Mouse (Mus musculus) thymus, adult 2 months (tissue): ENCODE results near the gene Actrt3. TPM values are rescaled to one million over a fixed set of nuclear protein-coding genes. Genes with fewer than 3 reads are reported as not detected.
"Not testable (repeated sequence)": the region's sequence is repeated elsewhere in the genome, so short reads cannot be mapped to it uniquely, and the experiment has no call there.

ENCODE experiments used
- DNase-seq: peaks from one replicate; pipeline ENCODE4 v3.0.0; 2021
- H3K27ac ChIP-seq: fragments of 200-500 bp; 2 replicates; pipeline ENCODE4 v1.5.1; 2012; ENCODE audit warnings: low read length, control low read depth; ENCODE audit not compliant: control insufficient read depth, insufficient read depth
- H3K27me3 ChIP-seq: fragments of 200-500 bp; 2 replicates; pipeline ENCODE4 v1.6.1; 2012; ENCODE audit warnings: mild to moderate bottlenecking, low read length, moderate library complexity, mixed read lengths; ENCODE audit not compliant: control insufficient read depth, insufficient read depth
- H3K36me3 ChIP-seq: fragments of 200-500 bp; 2 replicates; pipeline ENCODE4 v1.6.1; 2012; ENCODE audit warnings: mild to moderate bottlenecking, low read length, moderate library complexity; ENCODE audit not compliant: control insufficient read depth, insufficient read depth
- H3K4me1 ChIP-seq: fragments of 200-500 bp; replicated peaks from 2 replicates; pipeline ENCODE4 v1.6.1; 2012; ENCODE audit warnings: low read length; ENCODE audit not compliant: control insufficient read depth, insufficient read depth
- H3K4me3 ChIP-seq: fragments of 200-500 bp; 2 replicates; pipeline ENCODE4 v1.5.1; 2012; ENCODE audit warnings: mild to moderate bottlenecking, low read length, control low read depth, moderate library complexity; ENCODE audit not compliant: control insufficient read depth, insufficient read depth
- CTCF ChIP-seq: fragments of 200-500 bp; IDR thresholded peaks from 2 replicates; pipeline ENCODE4 v1.5.1; 2012; ENCODE audit warnings: mild to moderate bottlenecking, control low read depth, low read length, moderate library complexity, borderline replicate concordance; ENCODE audit not compliant: control insufficient read depth, poor library complexity, insufficient read depth; ENCODE audit errors: extremely low read depth
- POLR2A ChIP-seq: fragments of 200-500 bp; IDR thresholded peaks from 2 replicates; pipeline ENCODE4 v1.6.1; 2012; ENCODE audit warnings: mild to moderate bottlenecking, low read length, control low read depth, moderate library complexity; ENCODE audit not compliant: control insufficient read depth, poor library complexity, insufficient read depth; ENCODE audit errors: extremely low read depth
- WGBS: fragments of 180-500 bp; shearing (Covaris S2); methylation state at CpG from one replicate; pipeline ENCODE4 v1.1.7; 2018; 5-methylcytosine and 5-hydroxymethylcytosine counted together
- polyA plus RNA-seq: library from polyadenylated mRNA; depleted of rRNA; stranded (reverse); fragments of >200 nt; gene quantifications from 2 replicates; pipeline ENCODE4 v1.2.3, GENCODE M21; 2012; rRNA removed

Actrt3 gene
- polyA plus RNA-seq, 1 experiment, result not detected

- no peaks in the 10 kb centered on the region for H3K4me1 ChIP-seq
- no peaks in the 10 kb centered on the region for H3K27me3 ChIP-seq
- no peak overlapping the region for H3K27ac ChIP-seq
- WGBS, result 84% methylated on average over 6 of the region's 6 CpGs
- no peak for DNase-seq
- TF ChIP-seq CTCF, result no peak
- TF ChIP-seq POLR2A, result no peak
- H3K4me3 ChIP-seq, result no peak overlapping the region
- H3K36me3 ChIP-seq, result no peaks in the 10 kb centered on the region
Observed at GRCm38 (mm10) chr3:30588865-30589264, 10.9 kb downstream of the Actrt3 start.

GRCm38 (mm10) chr3:30573549-30573948, 26.2 kb downstream of the Actrt3 start:
- 73% methylated on average over 2 of the region's 2 CpGs for WGBS
- Histone ChIP-seq H3K4me3 (no peak overlapping the region), H3K36me3 (no peaks in the 10 kb centered on the region), H3K27ac (no peak overlapping the region), H3K27me3 (no peaks in the 10 kb centered on the region), H3K4me1 (no peaks in the 10 kb centered on the region)
- TF ChIP-seq CTCF (no peak), POLR2A (no peak)
- DNase-seq, result no peak

- H3K27me3 ChIP-seq, H3K4me3 ChIP-seq, H3K36me3 ChIP-seq, DNase-seq, H3K4me1 ChIP-seq, H3K27ac ChIP-seq: not testable (repeated sequence)
- 100% methylated on average over 1 of the region's 2 CpGs for WGBS
Observed at GRCm38 (mm10) chr3:30566333-30566732, 33.4 kb downstream of the Actrt3 start.

GRCm38 (mm10) chr3:30560677-30561314, 38.9 kb downstream of the Actrt3 start:
- Histone ChIP-seq H3K27me3 (no peaks in the 10 kb centered on the region), H3K27ac (no peak overlapping the region), H3K4me3 (no peak overlapping the region), H3K4me1 (no peaks in the 10 kb centered on the region), H3K36me3 (no peaks in the 10 kb centered on the region)
- 21% methylated on average over 6 of the region's 6 CpGs for WGBS
- no peak for DNase-seq
- no peak for TF ChIP-seq CTCF
- no peak for TF ChIP-seq POLR2A

- 88% methylated on average over 6 of the region's 6 CpGs for WGBS
- H3K4me3 ChIP-seq, result no peak overlapping the region
- no peak for DNase-seq
- no peaks in the 10 kb centered on the region for H3K4me1 ChIP-seq
- no peak for TF ChIP-seq CTCF
- H3K36me3 ChIP-seq, result no peaks in the 10 kb centered on the region
- H3K27ac ChIP-seq, result no peak overlapping the region
- no peaks in the 10 kb centered on the region for H3K27me3 ChIP-seq
Observed at GRCm38 (mm10) chr3:30553741-30554140, 46.0 kb downstream of the Actrt3 start.

- no peak for DNase-seq
- 73% methylated on average over 2 of the region's 2 CpGs for WGBS
- H3K36me3 ChIP-seq, result no peaks in the 10 kb centered on the region
- TF ChIP-seq POLR2A (no peak), CTCF (no peak)
- H3K27me3 ChIP-seq, result no peaks in the 10 kb centered on the region
- H3K4me3 ChIP-seq, result no peak overlapping the region
- no peak overlapping the region for H3K27ac ChIP-seq
- H3K4me1 ChIP-seq, result no peaks in the 10 kb centered on the region
Observed at GRCm38 (mm10) chr3:30550218-30550617, 49.5 kb downstream of the Actrt3 start.

GRCm38 (mm10) chr3:30548928-30549327, 50.8 kb downstream of the Actrt3 start:
- H3K4me1 ChIP-seq, result no peaks in the 10 kb centered on the region
- H3K4me3 ChIP-seq, result no peak overlapping the region
- H3K27me3 ChIP-seq, result no peaks in the 10 kb centered on the region
- no peak for DNase-seq
- H3K36me3 ChIP-seq, result no peaks in the 10 kb centered on the region
- no peak for TF ChIP-seq POLR2A
- no peak for TF ChIP-seq CTCF
- WGBS, result 91% methylated on average over 7 of the region's 7 CpGs
- H3K27ac ChIP-seq, result no peak overlapping the region

- no peak within 1 kb of the TSS for H3K27ac ChIP-seq
Observed at GRCm38 (mm10) chr3:30547908-30548307, 51.8 kb downstream of the Actrt3 start, which contains the start of gene Mecom. Gene Mecom (minus strand): TSS chr3:30548008.

More at GRCm38 (mm10) chr3:30547908-30548307, 51.8 kb downstream of the Actrt3 start, which contains the start of gene Mecom:
- H3K4me3 ChIP-seq, result no peak within 1 kb of the TSS
- no peak for TF ChIP-seq POLR2A
- no peak for TF ChIP-seq CTCF
- H3K4me1 ChIP-seq, result no peaks in the 10 kb centered on the region
- no peaks in the 10 kb centered on the region for H3K27me3 ChIP-seq
- DNase-seq, result no peak
- WGBS, result 94% methylated on average over 3 of the region's 3 CpGs
- H3K36me3 ChIP-seq, result no peaks in the 10 kb centered on the region

Other genes starting within 250 kb of the Actrt3 start
- 0.54 and 0.92 TPM in 2 replicates for gene Mecom, start 51.9 kb downstream of the Actrt3 start, polyA plus RNA-seq
- 11.6 and 14.0 TPM in 2 replicates for gene Mynn, start 2.1 kb upstream of the Actrt3 start, polyA plus RNA-seq
- not detected in 2 replicates for gene Lrriq4, start 44.6 kb upstream of the Actrt3 start, polyA plus RNA-seq
- 0.04 and 0.06 TPM in 2 replicates for gene Lrrc34, start 47.9 kb upstream of the Actrt3 start, polyA plus RNA-seq
- 0.23 and 0.31 TPM in 2 replicates for gene Lrrc31, start 99.9 kb upstream of the Actrt3 start, polyA plus RNA-seq
- not detected in 2 replicates for gene Samd7, start 146.4 kb upstream of the Actrt3 start, polyA plus RNA-seq
- gene Sec62, start 192.9 kb upstream of the Actrt3 start, polyA plus RNA-seq, result 12.7 and 12.9 TPM in 2 replicates